Mouse (Mus musculus) liver, embryonic 12.5 days (tissue): ENCODE measurements around the gene Tiprl. TPM values are rescaled to one million over a fixed set of nuclear protein-coding genes. Genes with fewer than 3 reads are reported as not detected.
A peak's percentile ranks its signal among the peaks of the same experiment; 100 is the strongest.

Experiments used
- ATAC-seq: fragments of 200-750 bp; cut with Nextera tagmentation; 2 replicates; pipeline ENCODE4 v1.8.0; 2017; ENCODE audit warnings: moderate number of reproducible peaks, mild to moderate bottlenecking, moderate library complexity
- H3K27ac ChIP-seq: fragments of 300-500 bp; sonication (generic); 2 replicates; pipeline ENCODE4 v1.5.1; 2016; ENCODE audit warnings: mild to moderate bottlenecking
- H3K27me3 ChIP-seq: fragments of 300-500 bp; sonication (generic); replicated peaks from 2 replicates; pipeline ENCODE4 v1.6.1; 2016; ENCODE audit warnings: mild to moderate bottlenecking, moderate library complexity
- H3K36me3 ChIP-seq: fragments of 300-500 bp; sonication (generic); 2 replicates; pipeline ENCODE4 v1.6.1; 2016; ENCODE audit warnings: mild to moderate bottlenecking, moderate library complexity
- H3K4me1 ChIP-seq: fragments of 300-500 bp; sonication (generic); 2 replicates; pipeline ENCODE4 v1.6.1; 2016
- H3K4me2 ChIP-seq: fragments of 300-500 bp; sonication (generic); 2 replicates; pipeline ENCODE4 v1.6.1; 2016; ENCODE audit warnings: mild to moderate bottlenecking, moderate library complexity
- H3K4me3 ChIP-seq: fragments of 300-500 bp; sonication (generic); 2 replicates; pipeline ENCODE4 v1.5.1; 2016; ENCODE audit warnings: mild to moderate bottlenecking, moderate library complexity
- H3K9ac ChIP-seq: fragments of 300-500 bp; sonication (generic); 2 replicates; pipeline ENCODE4 v1.6.1; 2016; ENCODE audit warnings: mild to moderate bottlenecking, moderate library complexity
- H3K9me3 ChIP-seq: fragments of 300-500 bp; sonication (generic); replicated peaks from 2 replicates; pipeline ENCODE4 v1.6.1; 2016; ENCODE audit warnings: mild to moderate bottlenecking, moderate library complexity
- WGBS: fragments of 180-500 bp; shearing (Covaris S2); methylation state at CpG from one replicate; pipeline ENCODE4 v1.1.7; 2016; ENCODE audit not compliant: insufficient replicate concordance; 5-methylcytosine and 5-hydroxymethylcytosine counted together
- polyA plus RNA-seq: library from polyadenylated mRNA; unstranded; fragments of >200 nt; fragmentation: Nextera tagmentation; extraction: Ambion mirVana; gene quantifications from 2 replicates; pipeline ENCODE4 v1.2.1, GENCODE M21; 2016

The Tiprl gene
- polyA plus RNA-seq, 1 experiment from 2014 or later = 55.9 TPM

- Histone ChIP-seq H3K27ac (no peak overlapping the region), H3K9me3 (no peaks in the 10 kb centered on the region), H3K4me3 (no peak overlapping the region), H3K9ac (no peak overlapping the region), H3K4me1 (0 out of 2 replicates have a peak, but pooled peaks cover 6% of the 10 kb centered on the region), H3K27me3 (0 out of 2 replicates have a peak, but pooled peaks cover 9% of the 10 kb centered on the region), H3K36me3 (no peaks in the 10 kb centered on the region), H3K4me2 (no peak overlapping the region)
- no peak for ATAC-seq
- WGBS = 69% methylated on average over 8 of the region's 8 CpGs
Measured at GRCm38 (mm10) chr1:165200748-165201147, 36.0 kb downstream of the Tiprl start.

- ATAC-seq = no peak
- no peak overlapping the region for H3K27ac ChIP-seq
- H3K9ac ChIP-seq = no peak overlapping the region
- H3K9me3 ChIP-seq = no peaks in the 10 kb centered on the region
- H3K36me3 ChIP-seq = no peaks in the 10 kb centered on the region
- H3K4me3 ChIP-seq = no peak overlapping the region
- H3K4me1 ChIP-seq = peaks cover 16% of the 10 kb centered on the region
- WGBS = 56% methylated on average over 3 of the region's 3 CpGs
- 0 out of 2 replicates have a peak, but pooled peaks cover 9% of the 10 kb centered on the region for H3K27me3 ChIP-seq
- no peak overlapping the region for H3K4me2 ChIP-seq
Measured at GRCm38 (mm10) chr1:165199639-165200038, 37.2 kb downstream of the Tiprl start.

DNA sequence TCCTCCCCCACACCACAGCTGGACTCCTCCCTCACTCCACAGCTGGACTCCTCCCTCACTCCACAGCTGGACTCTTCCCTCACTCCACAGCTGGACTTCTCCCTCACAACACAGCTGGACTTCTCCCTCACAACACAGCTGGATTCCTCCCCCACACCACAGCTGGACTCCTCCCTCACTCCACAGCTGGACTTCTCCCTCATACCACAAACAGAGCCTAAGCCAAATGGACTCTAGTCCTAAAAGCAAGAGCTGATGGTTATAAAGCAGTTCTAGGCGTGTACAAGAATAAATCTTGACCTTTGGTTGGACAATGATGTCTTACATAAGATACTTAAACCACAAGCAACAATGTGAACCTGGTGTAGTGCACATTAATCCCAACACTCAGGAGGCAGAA is 37.8 kb downstream of the Tiprl start:
- H3K4me3 ChIP-seq = no peak overlapping the region
- 0 out of 2 replicates have a peak, but pooled peaks cover 9% of the 10 kb centered on the region for H3K27me3 ChIP-seq
- H3K36me3 ChIP-seq = no peaks in the 10 kb centered on the region
- H3K9ac ChIP-seq = no peak overlapping the region
- H3K4me1 ChIP-seq = peaks cover 18% of the 10 kb centered on the region
- ATAC-seq = no peak
- H3K4me2 ChIP-seq = no peak overlapping the region
- H3K9me3 ChIP-seq = no peaks in the 10 kb centered on the region
- 47% methylated on average over 1 of the region's 1 CpGs for WGBS
- H3K27ac ChIP-seq = no peak overlapping the region

DNA sequence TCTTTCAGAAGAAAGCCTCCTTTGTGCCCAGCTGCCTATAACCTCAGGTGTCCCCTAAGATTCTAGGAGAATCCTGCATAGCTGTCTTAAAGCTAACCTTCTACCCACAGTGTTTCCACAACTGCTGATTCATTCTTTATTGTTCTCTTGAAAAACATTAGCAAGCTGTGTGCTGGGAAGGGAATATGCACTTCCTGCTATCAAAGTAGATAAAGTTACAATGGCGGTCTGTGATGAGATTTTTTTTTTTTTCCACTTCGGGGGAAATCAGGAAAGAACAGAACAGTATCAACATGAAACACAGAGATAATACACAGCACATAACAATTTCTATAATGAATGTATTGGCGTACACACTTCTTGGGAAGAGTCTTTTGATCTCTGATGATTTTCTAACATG is 38.9 kb downstream of the Tiprl start:
- no peak for ATAC-seq
- H3K4me3 ChIP-seq = no peak overlapping the region
- H3K4me1 ChIP-seq = peaks cover 27% of the 10 kb centered on the region
- WGBS = 27% methylated on average over 3 of the region's 3 CpGs
- H3K36me3 ChIP-seq = no peaks in the 10 kb centered on the region
- H3K27ac ChIP-seq = no peak overlapping the region
- no peak overlapping the region for H3K9ac ChIP-seq
- H3K27me3 ChIP-seq = 0 out of 2 replicates have a peak, but pooled peaks cover 9% of the 10 kb centered on the region
- no peaks in the 10 kb centered on the region for H3K9me3 ChIP-seq
- no peak overlapping the region for H3K4me2 ChIP-seq

- Histone ChIP-seq H3K4me3 (peak overlapping the region; percentile 82; the same call in 1 of the 2 replicates), H3K4me1 (peaks cover 33% of the 10 kb centered on the region), H3K9ac (peak overlapping the region; percentile 82), H3K27me3 (0 out of 2 replicates have a peak, but pooled peaks cover 6% of the 10 kb centered on the region), H3K27ac (peak overlapping the region; percentile 89; the same call in 1 of the 2 replicates), H3K36me3 (no peaks in the 10 kb centered on the region), H3K4me2 (peak overlapping the region; percentile 97), H3K9me3 (no peaks in the 10 kb centered on the region)
- no peak for ATAC-seq
- 55% methylated on average over 3 of the region's 3 CpGs for WGBS
Measured at GRCm38 (mm10) chr1:165195396-165195960, 41.3 kb downstream of the Tiprl start.

GRCm38 (mm10) chr1:165194662-165195013 is 42.2 kb downstream of the Tiprl start:
- Histone ChIP-seq H3K4me3 (peak overlapping the region; percentile 82), H3K9ac (peak overlapping the region; percentile 82), H3K27ac (peak overlapping the region; percentile 89; the same call in 1 of the 2 replicates), H3K27me3 (0 out of 2 replicates have a peak, but pooled peaks cover 6% of the 10 kb centered on the region), H3K9me3 (no peaks in the 10 kb centered on the region), H3K4me1 (peaks cover 33% of the 10 kb centered on the region), H3K4me2 (peak overlapping the region; percentile 97), H3K36me3 (no peaks in the 10 kb centered on the region)
- peak; percentile 38 for ATAC-seq
- WGBS = 13% methylated on average over 5 of the region's 5 CpGs

GRCm38 (mm10) chr1:165193880-165194661 is 42.7 kb downstream of the Tiprl start, which contains the start of gene Sft2d2:
Gene Sft2d2, minus strand, starts transcription at chr1:165194438.
- Histone ChIP-seq H3K9me3 (no peaks in the 10 kb centered on the region), H3K27me3 (0 out of 2 replicates have a peak, but pooled peaks cover 3% of the 10 kb centered on the region), H3K4me3 (peak within 1 kb of the TSS; percentile 82), H3K9ac (peak within 1 kb of the TSS; percentile 82), H3K27ac (peak within 1 kb of the TSS; percentile 89), H3K4me1 (peaks cover 36% of the 10 kb centered on the region), H3K36me3 (no peaks in the 10 kb centered on the region), H3K4me2 (peak within 1 kb of the TSS; percentile 97)
- WGBS = under 1% methylated on average over 67 of the region's 69 CpGs
- ATAC-seq = peak; percentile 97

- no peak for ATAC-seq
- H3K36me3 ChIP-seq = no peaks in the 10 kb centered on the region
- peak overlapping the region; percentile 82 for H3K4me3 ChIP-seq
- peak overlapping the region; percentile 97 for H3K4me2 ChIP-seq
- H3K27me3 ChIP-seq = no peaks in the 10 kb centered on the region
- 2% methylated on average over 7 of the region's 7 CpGs for WGBS
- H3K9me3 ChIP-seq = no peaks in the 10 kb centered on the region
- peak overlapping the region; percentile 89 for H3K27ac ChIP-seq
- H3K9ac ChIP-seq = peak overlapping the region; percentile 82
- peaks cover 40% of the 10 kb centered on the region for H3K4me1 ChIP-seq
Measured at GRCm38 (mm10) chr1:165193426-165193825, 43.4 kb downstream of the Tiprl start.

DNA sequence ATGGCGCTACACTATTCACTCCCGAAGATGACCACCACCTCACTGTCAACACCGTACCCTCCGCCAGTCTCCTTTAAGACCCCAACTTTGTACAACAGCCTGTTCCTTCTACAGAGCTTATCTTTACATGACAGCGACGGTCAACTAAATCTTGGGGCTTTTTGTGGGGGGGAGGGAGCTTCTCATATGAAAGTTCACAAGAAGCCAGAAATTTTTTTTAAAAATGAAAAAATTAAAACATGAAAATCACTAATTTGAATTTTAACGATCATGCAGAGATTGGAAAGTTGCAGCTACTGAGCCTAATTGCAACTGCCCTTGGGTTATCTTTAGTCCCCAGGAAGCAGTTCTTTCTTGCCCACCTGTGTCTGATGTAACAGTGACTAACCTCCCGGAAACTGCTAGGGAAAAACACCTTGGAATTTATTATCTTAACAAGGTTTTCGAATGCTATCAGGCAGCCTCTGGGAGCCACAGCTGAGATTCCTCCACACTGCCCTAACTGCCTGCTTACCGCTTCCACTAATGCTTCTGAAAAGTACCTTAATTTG is 44.0 kb downstream of the Tiprl start:
- peak overlapping the region; percentile 82 for H3K4me3 ChIP-seq
- 19% methylated on average over 10 of the region's 10 CpGs for WGBS
- H3K27ac ChIP-seq = peak overlapping the region; percentile 89; the same call in 1 of the 2 replicates
- H3K9ac ChIP-seq = peak overlapping the region; percentile 82; the same call in 1 of the 2 replicates
- H3K36me3 ChIP-seq = no peaks in the 10 kb centered on the region
- no peaks in the 10 kb centered on the region for H3K9me3 ChIP-seq
- H3K27me3 ChIP-seq = no peaks in the 10 kb centered on the region
- H3K4me1 ChIP-seq = peaks cover 40% of the 10 kb centered on the region
- ATAC-seq = no peak
- H3K4me2 ChIP-seq = peak overlapping the region; percentile 97

DNA sequence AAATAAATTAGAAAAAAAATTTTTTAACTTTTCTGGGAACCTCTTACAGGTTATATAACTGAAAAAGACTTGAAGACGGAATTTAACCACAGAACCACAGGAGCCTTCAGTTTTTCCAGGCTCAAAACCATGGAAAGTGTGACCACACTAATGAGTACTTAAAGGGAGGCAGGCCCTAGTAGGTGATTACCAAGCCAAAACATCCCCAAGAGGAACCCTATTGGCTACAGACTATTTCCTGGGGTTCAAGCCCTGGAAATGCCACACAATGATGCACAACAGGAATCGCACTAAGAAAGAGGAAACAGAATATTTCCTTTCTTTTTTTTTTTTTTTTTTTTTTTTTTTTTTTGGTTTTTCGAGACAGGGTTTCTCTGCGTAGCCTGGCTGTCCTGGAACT is 44.7 kb downstream of the Tiprl start:
- H3K4me1 ChIP-seq = peaks cover 39% of the 10 kb centered on the region
- H3K4me2 ChIP-seq = no peak overlapping the region
- ATAC-seq = no peak
- H3K9me3 ChIP-seq = no peaks in the 10 kb centered on the region
- H3K27me3 ChIP-seq = no peaks in the 10 kb centered on the region
- no peak overlapping the region for H3K9ac ChIP-seq
- no peak overlapping the region for H3K27ac ChIP-seq
- WGBS = 31% methylated on average over 4 of the region's 4 CpGs
- H3K36me3 ChIP-seq = 0 out of 2 replicates have a peak, but pooled peaks cover 4% of the 10 kb centered on the region
- no peak overlapping the region for H3K4me3 ChIP-seq

GRCm38 (mm10) chr1:165191611-165192010 is 45.2 kb downstream of the Tiprl start:
- Histone ChIP-seq H3K9ac (no peak overlapping the region), H3K4me1 (peaks cover 41% of the 10 kb centered on the region), H3K27me3 (no peaks in the 10 kb centered on the region), H3K27ac (no peak overlapping the region), H3K4me3 (no peak overlapping the region), H3K4me2 (no peak overlapping the region), H3K36me3 (0 out of 2 replicates have a peak, but pooled peaks cover 6% of the 10 kb centered on the region), H3K9me3 (no peaks in the 10 kb centered on the region)
- ATAC-seq = no peak
- WGBS = 83% methylated on average over 13 of the region's 13 CpGs
